Mouse (Mus musculus) liver, embryonic 11.5 days (tissue): ENCODE results near the gene Zfp865. TPM values are rescaled to one million over a fixed set of nuclear protein-coding genes. Genes with fewer than 3 reads are reported as not detected.

ENCODE experiments used
- ATAC-seq: fragments of 200-750 bp; cut with Nextera tagmentation; replicated peaks from 2 replicates; pipeline ENCODE4 v1.8.0; 2017; ENCODE audit warnings: moderate number of reproducible peaks, mild to moderate bottlenecking, moderate TSS enrichment, moderate library complexity; ENCODE audit not compliant: low FRiP score
- DNase-seq: peaks from one replicate; pipeline ENCODE4 v3.0.0-alpha.2; 2017; ENCODE audit warnings: low spot score
- H3K27ac ChIP-seq: fragments of 300-500 bp; sonication (generic); 2 replicates; pipeline ENCODE4 v1.5.1; 2014; ENCODE audit warnings: mild to moderate bottlenecking, low read depth, low read length, control low read depth
- H3K27me3 ChIP-seq: fragments of 300-500 bp; sonication (generic); replicated peaks from 2 replicates; pipeline ENCODE4 v1.6.1; 2014; ENCODE audit warnings: low read length, mixed read lengths; ENCODE audit not compliant: control insufficient read depth, insufficient read depth
- H3K36me3 ChIP-seq: fragments of 300-500 bp; sonication (generic); 2 replicates; pipeline ENCODE4 v1.6.1; 2014; ENCODE audit warnings: mild to moderate bottlenecking, low read length, moderate library complexity, mixed read lengths; ENCODE audit not compliant: control insufficient read depth, insufficient read depth
- H3K4me1 ChIP-seq: fragments of 300-500 bp; sonication (generic); replicated peaks from 2 replicates; pipeline ENCODE4 v1.6.1; 2014; ENCODE audit warnings: low read length, mixed read lengths; ENCODE audit not compliant: control insufficient read depth, insufficient read depth
- H3K4me2 ChIP-seq: fragments of 300-500 bp; sonication (generic); 2 replicates; pipeline ENCODE4 v1.6.1; 2014; ENCODE audit warnings: mild to moderate bottlenecking, control low read depth, moderate library complexity
- H3K4me3 ChIP-seq: fragments of 300-500 bp; sonication (generic); 2 replicates; pipeline ENCODE4 v1.5.1; 2014; ENCODE audit warnings: low read depth, low read length, control low read depth
- H3K9ac ChIP-seq: fragments of 300-500 bp; sonication (generic); 2 replicates; pipeline ENCODE4 v1.6.1; 2014; ENCODE audit warnings: low read depth, low read length, control low read depth
- H3K9me3 ChIP-seq: fragments of 300-500 bp; sonication (generic); 2 replicates; pipeline ENCODE4 v1.6.1; 2016; ENCODE audit warnings: low read length, inconsistent platforms, mixed read lengths; ENCODE audit not compliant: control insufficient read depth
- WGBS: fragments of 180-500 bp; shearing (Covaris S2); extraction: QIAGEN DNeasy Blood & Tissue Kit; methylation state at CpG from one replicate; pipeline ENCODE4 v1.1.7; 2014; 5-methylcytosine and 5-hydroxymethylcytosine counted together
- polyA plus RNA-seq: library from polyadenylated mRNA; unstranded; fragments of >200 nt; fragmentation: Nextera tagmentation; extraction: Ambion mirVana; gene quantifications from 2 replicates; pipeline ENCODE4 v1.2.1, GENCODE M21; 2014

Zfp865 gene
- polyA plus RNA-seq, 1 experiment from 2014 or later: 4.5 TPM

DNA sequence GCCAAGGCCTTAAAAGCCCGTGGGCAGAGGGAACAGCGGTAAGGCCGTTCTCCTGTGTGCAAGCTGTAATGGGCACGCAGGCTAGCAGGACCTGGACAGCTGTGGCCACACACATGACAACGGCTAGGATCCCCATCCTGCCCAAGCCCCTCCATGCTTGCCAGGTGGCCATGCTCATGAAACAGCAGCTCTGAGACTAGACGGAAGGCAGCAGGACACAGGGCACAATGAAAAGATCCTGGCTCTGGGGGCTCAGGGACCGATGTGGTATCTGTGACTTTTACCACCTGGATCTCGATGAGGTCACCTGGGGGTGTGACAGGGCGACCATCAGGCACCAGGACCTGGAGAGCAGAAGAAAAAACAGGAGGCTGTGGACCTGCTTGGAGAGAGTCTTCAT is 16.0 kb downstream of the Zfp865 start:
- DNase-seq: no peak
- Histone ChIP-seq H3K4me1 (peaks cover 6% of the 10 kb centered on the region), H3K27ac (no peak overlapping the region), H3K9me3 (peaks cover 9% of the 10 kb centered on the region), H3K36me3 (peaks cover 37% of the 10 kb centered on the region), H3K4me2 (no peak overlapping the region), H3K9ac (no peak overlapping the region), H3K4me3 (no peak overlapping the region), H3K27me3 (no peaks in the 10 kb centered on the region)
- no peak for ATAC-seq
- 92% methylated on average over 9 of the region's 9 CpGs for WGBS

- Histone ChIP-seq H3K4me1 (peaks cover 6% of the 10 kb centered on the region), H3K36me3 (peaks cover 28% of the 10 kb centered on the region), H3K4me2 (no peak overlapping the region), H3K27me3 (no peaks in the 10 kb centered on the region), H3K4me3 (no peak overlapping the region), H3K9me3 (no peaks in the 10 kb centered on the region; the same call in 1 of the 2 replicates), H3K27ac (no peak overlapping the region), H3K9ac (no peak overlapping the region)
- 90% methylated on average over 7 of the region's 7 CpGs for WGBS
- no peak for DNase-seq
- no peak for ATAC-seq
These were observed 16.9 kb downstream of the Zfp865 start for GRCm38 (mm10) chr7:5037026-5037425.

DNA sequence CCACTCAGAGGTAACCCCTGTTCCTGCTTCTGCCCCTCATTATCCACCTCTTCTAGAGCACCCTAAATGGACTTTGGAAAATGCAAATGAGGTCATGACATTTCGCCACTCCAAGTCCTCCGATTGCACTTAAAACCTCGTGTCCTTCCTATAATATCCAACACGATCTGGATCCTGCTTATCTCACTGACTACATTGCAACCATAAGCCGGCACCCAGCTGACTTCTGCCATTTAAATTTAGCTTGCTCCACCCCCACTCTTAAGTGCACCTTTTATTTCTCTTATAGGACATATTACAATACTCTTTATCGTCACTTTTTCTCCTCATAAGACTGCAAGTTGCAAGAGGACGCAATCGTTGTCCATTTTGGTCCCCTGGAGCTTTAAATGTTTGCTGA is 17.3 kb downstream of the Zfp865 start:
- H3K9ac ChIP-seq: no peak overlapping the region
- H3K4me2 ChIP-seq: peak overlapping the region; percentile 66
- peak overlapping the region; percentile 75 for H3K4me3 ChIP-seq
- ATAC-seq (no peak), DNase-seq (no peak)
- H3K9me3 ChIP-seq: no peaks in the 10 kb centered on the region
- 80% methylated on average over 8 of the region's 8 CpGs for WGBS
- H3K36me3 ChIP-seq: peaks cover 24% of the 10 kb centered on the region
- peaks cover 6% of the 10 kb centered on the region for H3K4me1 ChIP-seq
- H3K27me3 ChIP-seq: no peaks in the 10 kb centered on the region
- peak overlapping the region; percentile 94; the same call in 1 of the 2 replicates for H3K27ac ChIP-seq

GRCm38 (mm10) chr7:5038109-5038732 is 18.0 kb downstream of the Zfp865 start, which contains the start of gene Zfp784:
Gene Zfp784, minus strand, starts transcription at chr7:5038446.
- Histone ChIP-seq H3K27me3 (no peaks in the 10 kb centered on the region), H3K9me3 (no peaks in the 10 kb centered on the region), H3K4me3 (peak within 1 kb of the TSS; percentile 75), H3K4me2 (peak within 1 kb of the TSS; percentile 66), H3K27ac (peak within 1 kb of the TSS; percentile 94), H3K36me3 (peaks cover 17% of the 10 kb centered on the region; the same call in 1 of the 2 replicates), H3K4me1 (peaks cover 6% of the 10 kb centered on the region), H3K9ac (peak within 1 kb of the TSS; percentile 84)
- WGBS: under 1% methylated on average over 48 of the region's 48 CpGs
- ATAC-seq (peak; percentile 98), DNase-seq (peak; percentile 96)

DNA sequence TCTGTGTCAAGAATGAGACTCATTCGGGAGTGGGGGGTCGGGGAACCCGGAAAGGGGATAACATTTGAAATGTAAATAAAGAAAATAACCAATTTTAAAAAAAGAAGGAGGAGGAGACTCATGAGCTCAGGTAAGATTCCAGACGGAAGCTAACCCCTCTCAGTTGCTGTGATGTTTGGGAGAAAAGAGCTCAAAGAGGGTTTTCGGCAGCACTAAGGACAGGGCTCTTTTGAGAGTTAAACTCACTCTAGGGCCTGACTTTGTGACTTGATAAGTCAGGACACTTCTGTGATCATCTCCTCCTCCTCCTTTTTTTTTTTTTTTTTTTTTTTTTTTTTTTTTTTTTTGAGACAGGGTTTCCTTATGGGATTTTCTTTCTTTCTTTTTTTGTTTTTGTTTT is 18.8 kb downstream of the Zfp865 start:
- DNase-seq (no peak), ATAC-seq (no peak)
- WGBS: 30% methylated on average over 5 of the region's 5 CpGs
- H3K27ac ChIP-seq: peak overlapping the region; percentile 48; the same call in 1 of the 2 replicates
- H3K9ac ChIP-seq: peak overlapping the region; percentile 84
- H3K36me3 ChIP-seq: peaks cover 10% of the 10 kb centered on the region; the same call in 1 of the 2 replicates
- no peaks in the 10 kb centered on the region for H3K9me3 ChIP-seq
- H3K4me2 ChIP-seq: peak overlapping the region; percentile 66
- H3K4me1 ChIP-seq: peaks cover 6% of the 10 kb centered on the region
- H3K4me3 ChIP-seq: peak overlapping the region; percentile 75
- H3K27me3 ChIP-seq: no peaks in the 10 kb centered on the region

DNA sequence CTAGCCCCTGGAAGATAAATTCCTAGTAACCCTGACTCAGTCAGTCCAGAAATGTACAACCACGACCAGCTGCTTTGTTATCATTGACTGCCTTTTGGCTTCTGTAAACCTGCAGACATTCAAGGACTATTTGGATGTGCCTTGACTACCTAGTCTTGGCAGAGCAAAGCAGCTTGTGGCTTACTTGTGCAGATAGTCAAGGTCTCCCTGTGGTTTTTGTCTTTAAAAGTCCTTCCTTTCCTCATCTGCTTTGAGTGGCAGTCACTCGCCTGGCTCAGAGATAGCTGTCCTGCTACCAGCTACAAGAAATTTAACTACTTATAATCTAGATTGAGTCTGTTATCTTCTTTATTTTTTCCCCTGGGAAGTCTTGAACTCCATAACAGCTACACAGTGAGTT is 24.8 kb downstream of the Zfp865 start:
- DNase-seq: no peak
- no peaks in the 10 kb centered on the region for H3K4me1 ChIP-seq
- no peak overlapping the region for H3K9ac ChIP-seq
- no peak for ATAC-seq
- no peaks in the 10 kb centered on the region for H3K36me3 ChIP-seq
- 49% methylated on average over 2 of the region's 2 CpGs for WGBS
- no peak overlapping the region for H3K27ac ChIP-seq
- no peak overlapping the region for H3K4me2 ChIP-seq
- H3K4me3 ChIP-seq: no peak overlapping the region
- H3K9me3 ChIP-seq: no peaks in the 10 kb centered on the region
- H3K27me3 ChIP-seq: no peaks in the 10 kb centered on the region

GRCm38 (mm10) chr7:5046112-5046511 is 25.9 kb downstream of the Zfp865 start:
- WGBS: 66% methylated on average over 2 of the region's 2 CpGs
- ATAC-seq (no peak), DNase-seq (no peak)
- H3K4me1 ChIP-seq: 0 out of 2 replicates have a peak, but pooled peaks cover 3% of the 10 kb centered on the region
- H3K9me3 ChIP-seq: no peaks in the 10 kb centered on the region
- H3K9ac ChIP-seq: no peak overlapping the region
- no peaks in the 10 kb centered on the region for H3K36me3 ChIP-seq
- no peak overlapping the region for H3K27ac ChIP-seq
- H3K4me3 ChIP-seq: no peak overlapping the region
- peaks cover 11% of the 10 kb centered on the region for H3K27me3 ChIP-seq
- H3K4me2 ChIP-seq: no peak overlapping the region

GRCm38 (mm10) chr7:5047313-5047712 is 27.1 kb downstream of the Zfp865 start:
- Histone ChIP-seq H3K27ac (no peak overlapping the region), H3K9ac (no peak overlapping the region), H3K9me3 (no peaks in the 10 kb centered on the region), H3K27me3 (peaks cover 23% of the 10 kb centered on the region), H3K4me3 (no peak overlapping the region), H3K36me3 (no peaks in the 10 kb centered on the region), H3K4me2 (no peak overlapping the region), H3K4me1 (peaks cover 3% of the 10 kb centered on the region; the same call in 1 of the 2 replicates)
- 16% methylated on average over 2 of the region's 2 CpGs for WGBS
- DNase-seq (no peak), ATAC-seq (no peak)
